ENCODE assay signal across 20 mouse cellular contexts in genomic region chr3:83799486-83799885, GRCm38 (mm10). TPM values are rescaled to one million over a fixed set of nuclear protein-coding genes. Genes with fewer than 3 reads are reported as not detected.
DNase-seq lines count a peak whose midpoint lies in the region; ATAC-seq and TF ChIP-seq lines count a peak whose summit lies in the region.
"Had no signal": no experiment of that assay in that cellular context is flagged by ENCODE, and none has a peak within 500 bp of the region (broad histone marks: within the 10 kb centered on the region; RNA-seq: fewer than 3 reads in every experiment).

No protein-coding gene starts in this region.

- peak; percentile 13 for DNase-seq in heart, embryonic 10.5 days (ENCODE audit: low spot score)
- DNase-seq in heart, adult 18-20 months: no peak
- no peak for DNase-seq in lung, postnatal 4 days
- DNase-seq in yolk sac, embryonic 10.5 days (ENCODE audit: low spot score): no peak
- DNase-seq: adrenal gland, adult 2 months; adrenal gland, postnatal 10 days; adrenal gland, postnatal 25 days; cerebellum, adult 11 months; cerebellum, adult 2 months; cerebellum, adult 9-10 months; cerebellum, postnatal 10 days; cerebellum, postnatal 25 days had no signal

- TF ChIP-seq CTCF in intestine, postnatal 0 days (IDR thresholded peaks at IDR 0.05; ENCODE audit: low read depth): no peak

- H3K27ac ChIP-seq in heart, embryonic 10.5 days: no peak overlapping the region
- H3K27ac ChIP-seq in intestine, embryonic 15.5 days: no peak overlapping the region
- no peak overlapping the region for H3K27ac ChIP-seq in intestine, postnatal 0 days (ENCODE audit: low read depth, low read length)
- H3K27ac ChIP-seq in forebrain, embryonic 13.5 days: no peak overlapping the region
- H3K27ac ChIP-seq: embryonic facial prominence, embryonic 10.5 days; embryonic facial prominence, embryonic 12.5 days had no signal

- H3K4me2 ChIP-seq in intestine, embryonic 15.5 days (replicated peaks): no peak overlapping the region
- no peak overlapping the region for H3K4me2 ChIP-seq in intestine, postnatal 0 days (replicated peaks; ENCODE audit: low read depth)
- no peak overlapping the region for H3K4me2 ChIP-seq in forebrain, embryonic 13.5 days
- H3K4me2 ChIP-seq: embryonic facial prominence, embryonic 12.5 days had no signal

- 83% methylated on average over 7 of the region's 7 CpGs for WGBS in heart, embryonic 10.5 days
- WGBS in intestine, embryonic 15.5 days: 68% methylated on average over 7 of the region's 7 CpGs
- WGBS in intestine, postnatal 0 days: 36% methylated on average over 7 of the region's 7 CpGs
- WGBS in forebrain, embryonic 13.5 days: 90% methylated on average over 7 of the region's 7 CpGs

- ATAC-seq in intestine, embryonic 15.5 days: peak; percentile 71
- ATAC-seq in intestine, postnatal 0 days: 0 out of 2 replicates have a peak, but pooled peaks have one; percentile 45
- no peak for ATAC-seq in forebrain, embryonic 13.5 days
- ATAC-seq: forebrain, embryonic 14.5 days; forebrain, embryonic 16.5 days had no signal

- no peaks in the 10 kb centered on the region for H3K27me3 ChIP-seq in heart, embryonic 10.5 days (ENCODE audit: insufficient read depth, poor library complexity, severe bottlenecking)
- no peaks in the 10 kb centered on the region for H3K27me3 ChIP-seq in intestine, embryonic 15.5 days (replicated peaks)
- no peaks in the 10 kb centered on the region for H3K27me3 ChIP-seq in intestine, postnatal 0 days (replicated peaks; ENCODE audit: control insufficient read depth, insufficient read depth, low read length)
- no peaks in the 10 kb centered on the region for H3K27me3 ChIP-seq in forebrain, embryonic 13.5 days
- H3K27me3 ChIP-seq: embryonic facial prominence, embryonic 12.5 days had no signal

- H3K4me1 ChIP-seq in heart, embryonic 10.5 days: 0 out of 2 replicates have a peak, but pooled peaks cover 3% of the 10 kb centered on the region
- no peaks in the 10 kb centered on the region for H3K4me1 ChIP-seq in intestine, embryonic 15.5 days (replicated peaks)
- H3K4me1 ChIP-seq in intestine, postnatal 0 days (replicated peaks; ENCODE audit: control insufficient read depth, insufficient read depth, low read length): no peaks in the 10 kb centered on the region
- no peaks in the 10 kb centered on the region for H3K4me1 ChIP-seq in forebrain, embryonic 13.5 days
- H3K4me1 ChIP-seq: embryonic facial prominence, embryonic 12.5 days had no signal

- H3K4me3 ChIP-seq in heart, embryonic 10.5 days: no peak overlapping the region
- H3K4me3 ChIP-seq in intestine, embryonic 15.5 days (replicated peaks): no peak overlapping the region
- no peak overlapping the region for H3K4me3 ChIP-seq in intestine, postnatal 0 days (ENCODE audit: low read depth, low read length)
- H3K4me3 ChIP-seq in forebrain, embryonic 13.5 days: no peak overlapping the region
- H3K4me3 ChIP-seq: embryonic facial prominence, embryonic 10.5 days; embryonic facial prominence, embryonic 12.5 days had no signal

- H3K9me3 ChIP-seq in heart, embryonic 10.5 days: no peaks in the 10 kb centered on the region
- H3K9me3 ChIP-seq in intestine, embryonic 15.5 days: no peaks in the 10 kb centered on the region
- no peaks in the 10 kb centered on the region for H3K9me3 ChIP-seq in intestine, postnatal 0 days (ENCODE audit: control insufficient read depth)
- H3K9me3 ChIP-seq in forebrain, embryonic 13.5 days (replicated peaks): no peaks in the 10 kb centered on the region
- H3K9me3 ChIP-seq: embryonic facial prominence, embryonic 12.5 days had no signal

- H3K36me3 ChIP-seq in heart, embryonic 10.5 days: no peaks in the 10 kb centered on the region
- H3K36me3 ChIP-seq in intestine, embryonic 15.5 days: no peaks in the 10 kb centered on the region
- H3K36me3 ChIP-seq in intestine, postnatal 0 days (ENCODE audit: control insufficient read depth, insufficient read depth): no peaks in the 10 kb centered on the region
- H3K36me3 ChIP-seq in forebrain, embryonic 13.5 days (ENCODE audit: poor library complexity, severe bottlenecking): no peaks in the 10 kb centered on the region
- H3K36me3 ChIP-seq: embryonic facial prominence, embryonic 10.5 days; embryonic facial prominence, embryonic 12.5 days had no signal

- no peak overlapping the region for H3K9ac ChIP-seq in intestine, embryonic 15.5 days
- H3K9ac ChIP-seq in intestine, postnatal 0 days (ENCODE audit: low read depth, low read length): no peak overlapping the region
- no peak overlapping the region for H3K9ac ChIP-seq in forebrain, embryonic 13.5 days
- H3K9ac ChIP-seq: embryonic facial prominence, embryonic 12.5 days had no signal

RNA-seq across cellular contexts. Expression of gene Sfrp2, which starts 33.4 kb away (rescaled TPM):
- polyA plus RNA-seq in heart, embryonic 10.5 days (2016; fragmentation: Nextera tagmentation; extraction: Ambion mirVana): 6.9 and 27.2 TPM in 2 replicates
- total RNA-seq in heart, adult 18-20 months (2021): 1 to 10 TPM; 4.8 to 4.9 TPM
- polyA plus RNA-seq in intestine, embryonic 15.5 days (2015; fragmentation: Nextera tagmentation; extraction: Ambion mirVana): 93.8 and 109 TPM in 2 replicates
- 15.8 and 20.7 TPM in 2 replicates for polyA plus RNA-seq in intestine, postnatal 0 days (2015; fragmentation: Nextera tagmentation; extraction: Ambion mirVana)
- 53.0 and 64.3 TPM in 2 replicates for polyA plus RNA-seq in forebrain, embryonic 13.5 days (2015; fragmentation: Nextera tagmentation; extraction: Ambion mirVana)
- total RNA-seq: MEL had no signal

RNA-seq across cellular contexts. Expression of gene Tlr2, which starts 42.1 kb away (rescaled TPM):
- polyA plus RNA-seq in heart, embryonic 10.5 days (2016; fragmentation: Nextera tagmentation; extraction: Ambion mirVana): 1.8 and 1.9 TPM in 2 replicates
- total RNA-seq in heart, adult 18-20 months (2021): 1 to 10 TPM; 1.8 to 1.9 TPM
- polyA plus RNA-seq in intestine, embryonic 15.5 days (2015; fragmentation: Nextera tagmentation; extraction: Ambion mirVana): 2.8 and 3.2 TPM in 2 replicates
- polyA plus RNA-seq in intestine, postnatal 0 days (2015; fragmentation: Nextera tagmentation; extraction: Ambion mirVana): 1.4 and 1.5 TPM in 2 replicates
- polyA plus RNA-seq in forebrain, embryonic 13.5 days (2015; fragmentation: Nextera tagmentation; extraction: Ambion mirVana): 0.57 and 0.68 TPM in 2 replicates
- total RNA-seq: MEL had no signal
